Comparison of ENCODE assay signal across 22 mouse cellular contexts in the genomic region with DNA sequence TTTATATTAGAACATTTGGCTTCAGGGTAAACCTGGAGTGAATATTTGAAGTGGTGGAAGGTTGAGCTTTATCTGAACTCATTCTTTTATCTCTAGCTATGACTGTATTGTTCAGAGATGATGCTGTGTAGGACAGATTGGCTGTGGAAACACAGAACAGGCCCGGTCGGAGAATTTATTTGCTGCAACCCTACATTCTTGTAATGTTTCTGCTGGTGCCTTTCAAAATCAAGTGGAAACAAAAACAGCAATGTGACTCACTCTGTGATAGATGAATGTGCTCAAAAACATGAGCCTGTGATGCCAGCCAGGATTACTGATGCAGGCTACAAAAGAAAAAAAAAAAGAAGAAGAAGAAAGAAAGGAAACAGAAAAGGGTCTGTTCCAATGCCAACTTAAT.
A peak's percentile ranks its signal among the peaks of the same experiment; 100 is the strongest.
DNase-seq lines count a peak whose midpoint lies in the region; ATAC-seq lines count a peak whose summit lies in the region.
"Had no signal": no experiment of that assay in that cellular context is flagged by ENCODE, and none has a peak within 500 bp of the region (broad histone marks: within the 10 kb centered on the region; RNA-seq: fewer than 3 reads in every experiment).

No protein-coding gene starts in this region.

- H3K27ac ChIP-seq in forebrain, embryonic 12.5 days, result no peak overlapping the region
- H3K27ac ChIP-seq: embryonic facial prominence, embryonic 15.5 days; hindbrain, embryonic 14.5 days; kidney, postnatal 0 days; liver, embryonic 13.5 days; neural tube, embryonic 12.5 days had no signal

- no peaks in the 10 kb centered on the region for H3K27me3 ChIP-seq in forebrain, embryonic 12.5 days
- H3K27me3 ChIP-seq: CH12.LX; embryonic facial prominence, embryonic 15.5 days; liver, embryonic 13.5 days; neural tube, embryonic 12.5 days had no signal

- no peaks in the 10 kb centered on the region for H3K9me3 ChIP-seq in forebrain, embryonic 12.5 days
- H3K9me3 ChIP-seq: embryonic facial prominence, embryonic 15.5 days; G1E; liver, embryonic 13.5 days; neural tube, embryonic 12.5 days had no signal

- ATAC-seq in forebrain, embryonic 12.5 days (ENCODE audit: low FRiP score), result no peak
- ATAC-seq in CD4-positive, CD25-positive, alpha-beta regulatory T cell, adult 4 months, result no peak

- no peak overlapping the region for H3K4me2 ChIP-seq in forebrain, embryonic 12.5 days
- H3K4me2 ChIP-seq: embryonic facial prominence, embryonic 15.5 days; hindbrain, embryonic 14.5 days; liver, embryonic 13.5 days; neural tube, embryonic 12.5 days had no signal

- no peak overlapping the region for H3K4me3 ChIP-seq in forebrain, embryonic 12.5 days (replicated peaks)
- H3K4me3 ChIP-seq: embryonic facial prominence, embryonic 15.5 days; liver, embryonic 13.5 days; neural tube, embryonic 12.5 days had no signal

- H3K9ac ChIP-seq in forebrain, embryonic 12.5 days, result no peak overlapping the region
- H3K9ac ChIP-seq: embryonic facial prominence, embryonic 15.5 days; hindbrain, embryonic 14.5 days; liver, embryonic 13.5 days; neural tube, embryonic 12.5 days had no signal

- peak; percentile 2 to 20 for DNase-seq in layer of hippocampus, adult 18-20 months (ENCODE audit: low spot score in 2 of 2)
- no peak for DNase-seq in layer of hippocampus, postnatal 25 days (ENCODE audit: extremely low spot score in 1 of 2, low spot score in 1 of 2)
- DNase-seq in right cerebral cortex, adult 2 months (ENCODE audit: low spot score in 2 of 2), result peak; percentile 4 to 10
- DNase-seq in right cerebral cortex, postnatal 25 days, result no peak
- peak; percentile 51 for DNase-seq in fibroblast of lung, adult 2 months (ENCODE audit: low read depth)
- DNase-seq: adrenal gland, postnatal 25 days; cerebellum, adult 9-10 months; gastrocnemius, postnatal 25 days; heart, postnatal 4 days; kidney, adult 2 months; liver, embryonic 13.5 days; midbrain, embryonic 14.5 days; thymus, adult 18-20 months; thymus, postnatal 36 days had no signal

- no peaks in the 10 kb centered on the region for H3K4me1 ChIP-seq in forebrain, embryonic 12.5 days
- H3K4me1 ChIP-seq: embryonic facial prominence, embryonic 15.5 days; liver, embryonic 13.5 days; neural tube, embryonic 12.5 days had no signal

- H3K36me3 ChIP-seq in forebrain, embryonic 12.5 days (replicated peaks), result no peaks in the 10 kb centered on the region
- H3K36me3 ChIP-seq: embryonic facial prominence, embryonic 15.5 days; G1E; liver, embryonic 13.5 days; neural tube, embryonic 12.5 days had no signal

- 71% methylated on average over 2 of the region's 2 CpGs for WGBS in forebrain, embryonic 12.5 days

Comparison
In these comparisons a context has a peak if more than half of its experiments do, and no peak if none do; other contexts are left out.
1. DNase-seq: peak in layer of hippocampus, adult 18-20 months (2 of 2), right cerebral cortex, adult 2 months (2 of 2) and fibroblast of lung, adult 2 months (single experiment); none in layer of hippocampus, postnatal 25 days (0 of 2) and right cerebral cortex, postnatal 25 days (single experiment).